Mouse (Mus musculus) thymus, adult 2 months (tissue): ENCODE measurements around the gene Fam118b.

Source experiments
- CTCF ChIP-seq: fragments of 200-500 bp; IDR thresholded peaks from 2 replicates; pipeline ENCODE4 v1.5.1; 2012; ENCODE audit warnings: mild to moderate bottlenecking, control low read depth, low read length, moderate library complexity, borderline replicate concordance; ENCODE audit not compliant: control insufficient read depth, poor library complexity, insufficient read depth; ENCODE audit errors: extremely low read depth
- POLR2A ChIP-seq: fragments of 200-500 bp; IDR thresholded peaks from 2 replicates; pipeline ENCODE4 v1.6.1; 2012; ENCODE audit warnings: mild to moderate bottlenecking, low read length, control low read depth, moderate library complexity; ENCODE audit not compliant: control insufficient read depth, poor library complexity, insufficient read depth; ENCODE audit errors: extremely low read depth

- no peak for TF ChIP-seq POLR2A
- no peak for TF ChIP-seq CTCF
These were observed 4.2 kb downstream of the Fam118b start for GRCm38 (mm10) chr9:35263431-35263830.
